Mouse (Mus musculus) forebrain, postnatal 0 days (tissue): ENCODE measurements around the gene Olfr1042. TPM values are rescaled to one million over a fixed set of nuclear protein-coding genes. Genes with fewer than 3 reads are reported as not detected.

Experiments
- ATAC-seq: fragments of 200-750 bp; cut with Nextera tagmentation; 2 replicates; pipeline ENCODE4 v1.8.0; 2017; ENCODE audit warnings: mild to moderate bottlenecking, moderate library complexity
- DNase-seq: peaks from one replicate; pipeline ENCODE4 v3.0.0-alpha.2; 2015
- H3K27ac ChIP-seq: fragments of 300-500 bp; sonication (generic); 2 replicates; pipeline ENCODE4 v1.5.1; 2014; ENCODE audit warnings: low read depth, mild to moderate bottlenecking, antibody characterized with exemption, low read length, moderate library complexity, mixed read lengths
- H3K27me3 ChIP-seq: fragments of 300-500 bp; sonication (generic); 2 replicates; pipeline ENCODE4 v1.6.1; 2014; ENCODE audit warnings: mild to moderate bottlenecking, low read length, mixed read lengths; ENCODE audit not compliant: insufficient read depth
- H3K36me3 ChIP-seq: fragments of 300-500 bp; sonication (generic); 2 replicates; pipeline ENCODE4 v1.6.1; 2014; ENCODE audit warnings: mild to moderate bottlenecking, moderate library complexity; ENCODE audit not compliant: insufficient read depth
- H3K4me1 ChIP-seq: fragments of 300-500 bp; sonication (generic); 2 replicates; pipeline ENCODE4 v1.6.1; 2014; ENCODE audit warnings: antibody characterized with exemption; ENCODE audit not compliant: insufficient read depth
- H3K4me2 ChIP-seq: fragments of 300-500 bp; sonication (generic); 2 replicates; pipeline ENCODE4 v1.6.1; 2014; ENCODE audit warnings: low read depth, mild to moderate bottlenecking, moderate library complexity
- H3K4me3 ChIP-seq: fragments of 300-500 bp; sonication (generic); 2 replicates; pipeline ENCODE4 v1.5.1; 2014; ENCODE audit warnings: low read depth, low read length, mixed read lengths
- H3K9ac ChIP-seq: fragments of 300-500 bp; sonication (generic); 2 replicates; pipeline ENCODE4 v1.6.1; 2014; ENCODE audit warnings: mild to moderate bottlenecking
- H3K9me3 ChIP-seq: fragments of 300-500 bp; sonication (generic); 2 replicates; pipeline ENCODE4 v1.6.1; 2016; ENCODE audit warnings: low read length
- CTCF ChIP-seq: sonication (generic); IDR thresholded peaks from 2 replicates; pipeline ENCODE4 v1.5.1; 2016; ENCODE audit warnings: antibody characterized with exemption, control low read depth, low read depth
- WGBS: fragments of 180-500 bp; shearing (Covaris S2); extraction: QIAGEN DNeasy Blood & Tissue Kit; methylation state at CpG from one replicate; pipeline ENCODE4 v1.1.7; 2014; 5-methylcytosine and 5-hydroxymethylcytosine counted together
- polyA plus RNA-seq: library from polyadenylated mRNA; unstranded; fragments of >200 nt; fragmentation: Nextera tagmentation; extraction: Ambion mirVana; gene quantifications from 2 replicates; pipeline ENCODE4 v1.2.1, GENCODE M21; 2015
- total RNA-seq: library from RNA; depleted of rRNA; stranded (reverse); fragments of >200 nt; gene quantifications from 2 replicates; pipeline ENCODE4 v1.2.3, GENCODE M21; 2014; rRNA removed

Gene Olfr1042
- total and polyA plus RNA-seq, 2 experiments from 2014 or later, result not detected

GRCm38 (mm10) chr2:86146632-86147031, 15.0 kb downstream of the Olfr1042 start, which contains the start of gene Olfr1040:
Gene Olfr1040 (minus strand): TSS chr2:86146732.
- H3K4me3 ChIP-seq, result no peak within 1 kb of the TSS
- no peaks in the 10 kb centered on the region for H3K36me3 ChIP-seq
- DNase-seq, result no peak
- H3K9me3 ChIP-seq, result no peaks in the 10 kb centered on the region
- no peak for TF ChIP-seq CTCF
- H3K9ac ChIP-seq, result no peak within 1 kb of the TSS
- WGBS, result 87% methylated on average over 1 of the region's 1 CpGs
- no peak for ATAC-seq
- H3K4me2 ChIP-seq, result no peak within 1 kb of the TSS
- no peak within 1 kb of the TSS for H3K27ac ChIP-seq
- no peaks in the 10 kb centered on the region for H3K4me1 ChIP-seq
- H3K27me3 ChIP-seq, result no peaks in the 10 kb centered on the region

DNA sequence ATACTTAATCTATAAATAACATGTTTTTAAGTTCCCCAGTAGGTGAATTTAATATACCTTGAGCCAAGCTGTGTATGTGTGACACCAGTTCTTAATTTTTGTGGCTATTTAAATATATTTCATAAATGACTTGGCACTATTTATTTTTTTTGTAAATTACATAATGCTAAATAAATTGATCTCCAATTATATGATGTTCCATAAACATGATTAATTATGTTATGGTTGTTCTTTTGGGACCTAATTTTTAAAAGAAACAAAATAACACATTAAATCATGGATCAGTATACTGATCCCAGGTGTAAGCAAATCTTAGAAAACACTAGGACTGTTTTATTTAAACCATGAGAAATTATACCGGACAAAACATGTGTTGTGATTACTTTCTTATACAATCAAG, 25.8 kb downstream of the Olfr1042 start, which contains the start of gene Olfr1039:
TSS of gene Olfr1039 (minus strand) at position 101 of the 400 bp plus-strand sequence.
- no peak within 1 kb of the TSS for H3K9ac ChIP-seq
- no peaks in the 10 kb centered on the region for H3K36me3 ChIP-seq
- 94% methylated on average over 1 of the region's 1 CpGs for WGBS
- ATAC-seq (no peak), DNase-seq (no peak)
- TF ChIP-seq CTCF, result no peak
- H3K4me2 ChIP-seq, result no peak within 1 kb of the TSS
- H3K4me1 ChIP-seq, result no peaks in the 10 kb centered on the region
- H3K4me3 ChIP-seq, result no peak within 1 kb of the TSS
- no peaks in the 10 kb centered on the region for H3K27me3 ChIP-seq
- H3K27ac ChIP-seq, result no peak within 1 kb of the TSS
- H3K9me3 ChIP-seq, result no peaks in the 10 kb centered on the region

Other genes starting within 250 kb of the Olfr1042 start
- gene Olfr1025-ps1, start 246.6 kb downstream of the Olfr1042 start, total RNA-seq, result not detected in 2 replicates
- not detected in 2 replicates for gene Olfr1025-ps1, start 246.6 kb downstream of the Olfr1042 start, polyA plus RNA-seq
- gene Olfr1026, start 240.3 kb downstream of the Olfr1042 start, total RNA-seq, result not detected in 2 replicates
- not detected in 2 replicates for gene Olfr1026, start 240.3 kb downstream of the Olfr1042 start, polyA plus RNA-seq
- gene Olfr1028, start 211.4 kb downstream of the Olfr1042 start, total RNA-seq, result not detected in 2 replicates
- not detected in 2 replicates for gene Olfr1028, start 211.4 kb downstream of the Olfr1042 start, polyA plus RNA-seq
- not detected in 2 replicates for gene Olfr1029, start 187.9 kb downstream of the Olfr1042 start, total RNA-seq
- not detected in 2 replicates for gene Olfr1029, start 187.9 kb downstream of the Olfr1042 start, polyA plus RNA-seq
- gene Olfr1030, start 182.6 kb downstream of the Olfr1042 start, total RNA-seq, result not detected in 2 replicates
- gene Olfr1030, start 182.6 kb downstream of the Olfr1042 start, polyA plus RNA-seq, result not detected in 2 replicates
- not detected in 2 replicates for gene Olfr1031, start 171.5 kb downstream of the Olfr1042 start, total RNA-seq
- not detected in 2 replicates for gene Olfr1031, start 171.5 kb downstream of the Olfr1042 start, polyA plus RNA-seq
- gene Olfr1032, start 156.3 kb downstream of the Olfr1042 start, total RNA-seq, result not detected in 2 replicates
- gene Olfr1032, start 156.3 kb downstream of the Olfr1042 start, polyA plus RNA-seq, result not detected in 2 replicates
- gene Olfr1033, start 141.2 kb downstream of the Olfr1042 start, total RNA-seq, result 0.05 and 0.08 TPM in 2 replicates
- gene Olfr1033, start 141.2 kb downstream of the Olfr1042 start, polyA plus RNA-seq, result 1.1 and 1.2 TPM in 2 replicates
- not detected in 2 replicates for gene Olfr1034, start 116.0 kb downstream of the Olfr1042 start, total RNA-seq
- gene Olfr1034, start 116.0 kb downstream of the Olfr1042 start, polyA plus RNA-seq, result not detected in 2 replicates
- gene Olfr1036, start 87.8 kb downstream of the Olfr1042 start, total RNA-seq, result not detected in 2 replicates
- gene Olfr1036, start 87.8 kb downstream of the Olfr1042 start, polyA plus RNA-seq, result not detected in 2 replicates
- gene Olfr1037, start 74.5 kb downstream of the Olfr1042 start, total RNA-seq, result not detected in 2 replicates
- not detected in 2 replicates for gene Olfr1037, start 74.5 kb downstream of the Olfr1042 start, polyA plus RNA-seq
- gene Olfr1039, start 25.9 kb downstream of the Olfr1042 start, total RNA-seq, result not detected in 2 replicates
- not detected in 2 replicates for gene Olfr1039, start 25.9 kb downstream of the Olfr1042 start, polyA plus RNA-seq
- gene Olfr1040, start 15.1 kb downstream of the Olfr1042 start, total RNA-seq, result not detected in 2 replicates
- not detected in 2 replicates for gene Olfr1040, start 15.1 kb downstream of the Olfr1042 start, polyA plus RNA-seq
- gene Olfr1043, start 5.7 kb upstream of the Olfr1042 start, total RNA-seq, result not detected in 2 replicates
- not detected in 2 replicates for gene Olfr1043, start 5.7 kb upstream of the Olfr1042 start, polyA plus RNA-seq
- gene Olfr1044, start 16.0 kb upstream of the Olfr1042 start, total RNA-seq, result not detected in 2 replicates
- not detected in 2 replicates for gene Olfr1044, start 16.0 kb upstream of the Olfr1042 start, polyA plus RNA-seq
- not detected in 2 replicates for gene Olfr52, start 23.8 kb upstream of the Olfr1042 start, total RNA-seq
- gene Olfr52, start 23.8 kb upstream of the Olfr1042 start, polyA plus RNA-seq, result not detected in 2 replicates
- gene Olfr1045, start 41.2 kb upstream of the Olfr1042 start, total RNA-seq, result not detected in 2 replicates
- not detected in 2 replicates for gene Olfr1045, start 41.2 kb upstream of the Olfr1042 start, polyA plus RNA-seq
- gene Olfr1046, start 57.5 kb upstream of the Olfr1042 start, total RNA-seq, result not detected in 2 replicates
- not detected in 2 replicates for gene Olfr1046, start 57.5 kb upstream of the Olfr1042 start, polyA plus RNA-seq
- gene Olfr1047, start 69.6 kb upstream of the Olfr1042 start, total RNA-seq, result not detected in 2 replicates
- gene Olfr1047, start 69.6 kb upstream of the Olfr1042 start, polyA plus RNA-seq, result not detected in 2 replicates
- not detected in 2 replicates for gene Olfr1048, start 78.5 kb upstream of the Olfr1042 start, total RNA-seq
- gene Olfr1048, start 78.5 kb upstream of the Olfr1042 start, polyA plus RNA-seq, result not detected in 2 replicates
- not detected in 2 replicates for gene Olfr1049, start 96.5 kb upstream of the Olfr1042 start, total RNA-seq
- gene Olfr1049, start 96.5 kb upstream of the Olfr1042 start, polyA plus RNA-seq, result not detected in 2 replicates
- not detected in 2 replicates for gene Olfr1051, start 117.2 kb upstream of the Olfr1042 start, total RNA-seq
- gene Olfr1051, start 117.2 kb upstream of the Olfr1042 start, polyA plus RNA-seq, result not detected in 2 replicates
- gene Olfr1052, start 130.6 kb upstream of the Olfr1042 start, total RNA-seq, result not detected in 2 replicates
- gene Olfr1052, start 130.6 kb upstream of the Olfr1042 start, polyA plus RNA-seq, result not detected in 2 replicates
- gene Olfr1053, start 153.4 kb upstream of the Olfr1042 start, total RNA-seq, result not detected in 2 replicates
- gene Olfr1053, start 153.4 kb upstream of the Olfr1042 start, polyA plus RNA-seq, result not detected in 2 replicates
- not detected in 2 replicates for gene Olfr1054, start 173.6 kb upstream of the Olfr1042 start, total RNA-seq
- gene Olfr1054, start 173.6 kb upstream of the Olfr1042 start, polyA plus RNA-seq, result not detected in 2 replicates
- gene Olfr1055, start 188.4 kb upstream of the Olfr1042 start, total RNA-seq, result not detected in 2 replicates
- gene Olfr1055, start 188.4 kb upstream of the Olfr1042 start, polyA plus RNA-seq, result not detected in 2 replicates
- not detected in 2 replicates for gene Olfr1056, start 200.6 kb upstream of the Olfr1042 start, total RNA-seq
- not detected in 2 replicates for gene Olfr1056, start 200.6 kb upstream of the Olfr1042 start, polyA plus RNA-seq
- gene Olfr1057, start 216.6 kb upstream of the Olfr1042 start, total RNA-seq, result not detected in 2 replicates
- gene Olfr1057, start 216.6 kb upstream of the Olfr1042 start, polyA plus RNA-seq, result not detected in 2 replicates
- not detected in 2 replicates for gene Olfr1058, start 226.7 kb upstream of the Olfr1042 start, total RNA-seq
- not detected in 2 replicates for gene Olfr1058, start 226.7 kb upstream of the Olfr1042 start, polyA plus RNA-seq